Mouse (Mus musculus) CH12.LX (cell line): ENCODE results near the gene Dnm1. TPM values are rescaled to one million over a fixed set of nuclear protein-coding genes. Genes with fewer than 3 reads are reported as not detected.

Experiments used
- DNase-seq: peaks from one replicate; pipeline ENCODE4 v3.0.0-alpha.2; 2013; ENCODE audit errors: extremely low read depth
- H3K27ac ChIP-seq: 2 replicates; pipeline ENCODE4 v1.5.1; 2012; ENCODE audit warnings: low read depth, mild to moderate bottlenecking, control low read depth, moderate library complexity; ENCODE audit not compliant: insufficient read depth
- H3K27me3 ChIP-seq: replicated peaks from 2 replicates; pipeline ENCODE3; 2012; ENCODE audit warnings: inconsistent platforms
- H3K36me3 ChIP-seq, 2 experiments: replicated peaks in 1 of 2; 2 replicates each; pipeline versions ENCODE3 to v1.6.1; 2012; ENCODE audit warnings: inconsistent platforms in 1 of 2, low read length in 1 of 2, mild to moderate bottlenecking in 1 of 2, mixed read lengths in 1 of 2, moderate library complexity in 1 of 2; ENCODE audit not compliant: control insufficient read depth in 1 of 2, insufficient read depth in 1 of 2
- H3K4me1 ChIP-seq, 2 experiments: 2 replicates each; pipeline ENCODE4 v1.6.1; 2012; ENCODE audit warnings: inconsistent platforms in 1 of 2, moderate library complexity in 1 of 2; ENCODE audit not compliant: insufficient read depth in 2 of 2, control insufficient read depth in 1 of 2
- H3K4me2 ChIP-seq: 2 replicates; pipeline ENCODE4 v1.6.1; 2012; ENCODE audit warnings: low read depth, mild to moderate bottlenecking, control low read depth; ENCODE audit not compliant: poor library complexity, insufficient read depth, severe bottlenecking
- H3K4me3 ChIP-seq, 3 experiments: fragments of 150-350 bp in 1 of 3; sonication (generic) in 1 of 3; replicated peaks in 1 of 3; 2 replicates each; pipeline versions ENCODE3 to v1.5.1; 2011 to 2012; ENCODE audit warnings: low read depth in 2 of 3, low read length in 2 of 3, mild to moderate bottlenecking in 2 of 3, moderate library complexity in 2 of 3, control low read depth in 1 of 3, improper control_type of control experiment in 1 of 3, inconsistent platforms in 1 of 3, mixed read lengths in 1 of 3; ENCODE audit not compliant: poor library complexity in 1 of 3
- H3K79me2 ChIP-seq: replicated peaks from 2 replicates; pipeline ENCODE4 v1.6.1; 2012; ENCODE audit warnings: mild to moderate bottlenecking, moderate library complexity; ENCODE audit not compliant: control insufficient read depth, poor library complexity, insufficient read depth, severe bottlenecking; ENCODE audit errors: extremely low read depth
- H3K9ac ChIP-seq: 2 replicates; pipeline ENCODE4 v1.6.1; 2012; ENCODE audit warnings: low read depth, mild to moderate bottlenecking, control low read depth, moderate library complexity; ENCODE audit not compliant: insufficient read depth
- H3K9me3 ChIP-seq: replicated peaks from 2 replicates; pipeline ENCODE3; 2012; ENCODE audit warnings: low read length, inconsistent platforms, mixed read lengths
- CHD2 ChIP-seq: IDR thresholded peaks from 2 replicates; pipeline ENCODE4 v1.6.1; 2011; ENCODE audit warnings: low read length, improper control_type of control experiment
- CTCF ChIP-seq, 2 experiments: IDR thresholded peaks in 1 of 2; conservative IDR thresholded peaks in 1 of 2; 2 replicates each; pipeline ENCODE4 v1.5.1; 2011 to 2012; ENCODE audit warnings: low read depth in 2 of 2, low read length in 2 of 2, improper control_type of control experiment in 1 of 2, inconsistent platforms in 1 of 2, mild to moderate bottlenecking in 1 of 2, moderate library complexity in 1 of 2
- ETS1 ChIP-seq: conservative IDR thresholded peaks from 2 replicates; pipeline ENCODE4 v1.6.1; 2012; ENCODE audit warnings: low read depth, mild to moderate bottlenecking, inconsistent platforms, low read length, improper control_type of control experiment, moderate library complexity
- JUND ChIP-seq: conservative IDR thresholded peaks from 2 replicates; pipeline ENCODE4 v1.6.1; 2011; ENCODE audit warnings: low read depth, low read length, improper control_type of control experiment
- KAT2A ChIP-seq: IDR thresholded peaks from 2 replicates; pipeline ENCODE4 v1.6.1; 2012; ENCODE audit warnings: low read length, improper control_type of control experiment, inconsistent platforms; ENCODE audit not compliant: insufficient replicate concordance
- MAZ ChIP-seq: IDR thresholded peaks from 2 replicates; pipeline ENCODE4 v1.6.1; 2012; ENCODE audit warnings: low read depth, mild to moderate bottlenecking, inconsistent platforms, low read length, improper control_type of control experiment, moderate library complexity
- MXI1 ChIP-seq: IDR thresholded peaks from 2 replicates; pipeline ENCODE4 v1.6.1; 2011; ENCODE audit warnings: mild to moderate bottlenecking, low read depth, low read length, improper control_type of control experiment
- MYC ChIP-seq: IDR thresholded peaks from 2 replicates; pipeline ENCODE4 v1.6.1; 2011; ENCODE audit warnings: low read depth, mild to moderate bottlenecking, improper control_type of control experiment, low read length
- NRF1 ChIP-seq: IDR thresholded peaks from 2 replicates; pipeline ENCODE4 v1.6.1; 2014; ENCODE audit warnings: low read depth, mild to moderate bottlenecking, inconsistent platforms, low read length, improper control_type of control experiment, moderate library complexity
- PAX5 ChIP-seq: IDR thresholded peaks from 2 replicates; pipeline ENCODE4 v1.6.1; 2012; ENCODE audit warnings: low read length, inconsistent platforms, mixed read lengths
- POLR2AphosphoS2 ChIP-seq: IDR thresholded peaks from 2 replicates; pipeline ENCODE4 v1.6.1; 2011; ENCODE audit warnings: low read depth, low read length, improper control_type of control experiment
- RAD21 ChIP-seq: IDR thresholded peaks from 2 replicates; pipeline ENCODE4 v1.6.1; 2011; ENCODE audit warnings: low read depth, mild to moderate bottlenecking, low read length, improper control_type of control experiment, moderate library complexity
- RCOR1 ChIP-seq: conservative IDR thresholded peaks from 2 replicates; pipeline ENCODE4 v1.6.1; 2012; ENCODE audit warnings: low read depth, mild to moderate bottlenecking, inconsistent platforms, low read length, improper control_type of control experiment
- SIN3A ChIP-seq: IDR thresholded peaks from 2 replicates; pipeline ENCODE4 v1.6.1; 2012; ENCODE audit warnings: low read length, improper control_type of control experiment, inconsistent platforms
- TBP ChIP-seq: conservative IDR thresholded peaks from 2 replicates; pipeline ENCODE4 v1.6.1; 2011; ENCODE audit warnings: low read depth, low read length, improper control_type of control experiment
- UBTF ChIP-seq: IDR thresholded peaks from 2 replicates; pipeline ENCODE4 v1.6.1; 2012; ENCODE audit warnings: low read depth, mild to moderate bottlenecking, inconsistent platforms, low read length, improper control_type of control experiment, moderate library complexity
- USF2 ChIP-seq: conservative IDR thresholded peaks from 2 replicates; pipeline ENCODE4 v1.6.1; 2011; ENCODE audit warnings: low read depth, low read length, improper control_type of control experiment
- dilution Hi-C: fragments of 300-500 bp; cut with MboI; formaldehyde crosslinking; loops from 2 replicates; pipeline ENCODE4 v1.14.3; 2020; ENCODE audit warnings: low sequenced_read_pairs; ENCODE audit not compliant: extremely low pct_unique_long_range_greater_than_20kb, extremely low pct_ligation_motif_present
- in situ Hi-C: fragments of 300-500 bp; cut with MboI; formaldehyde crosslinking; loops from 3 replicates; pipeline ENCODE4 v1.14.3; 2019; ENCODE audit warnings: low sequenced_read_pairs, low pct_ligation_motif_present, low pct_unique_long_range_greater_than_20kb, mixed read lengths
- polyA plus RNA-seq: library from polyadenylated mRNA; unstranded; fragments of >175 nt; gene quantifications from 2 replicates; pipeline ENCODE4 v1.2.1, GENCODE M21; 2012; ENCODE audit warnings: low read depth; ENCODE audit not compliant: insufficient read length
- total RNA-seq, 2 experiments: library from RNA; depleted of rRNA; stranded (reverse); fragments of 300-350 nt in 1 of 2; fragments of >200 nt in 1 of 2; gene quantifications; 2 replicates each; pipeline ENCODE4 v1.2.3; 2012 to 2014

Gene Dnm1
- total and polyA plus RNA-seq, 3 experiments: 0.25 TPM; not detected in 2

DNA sequence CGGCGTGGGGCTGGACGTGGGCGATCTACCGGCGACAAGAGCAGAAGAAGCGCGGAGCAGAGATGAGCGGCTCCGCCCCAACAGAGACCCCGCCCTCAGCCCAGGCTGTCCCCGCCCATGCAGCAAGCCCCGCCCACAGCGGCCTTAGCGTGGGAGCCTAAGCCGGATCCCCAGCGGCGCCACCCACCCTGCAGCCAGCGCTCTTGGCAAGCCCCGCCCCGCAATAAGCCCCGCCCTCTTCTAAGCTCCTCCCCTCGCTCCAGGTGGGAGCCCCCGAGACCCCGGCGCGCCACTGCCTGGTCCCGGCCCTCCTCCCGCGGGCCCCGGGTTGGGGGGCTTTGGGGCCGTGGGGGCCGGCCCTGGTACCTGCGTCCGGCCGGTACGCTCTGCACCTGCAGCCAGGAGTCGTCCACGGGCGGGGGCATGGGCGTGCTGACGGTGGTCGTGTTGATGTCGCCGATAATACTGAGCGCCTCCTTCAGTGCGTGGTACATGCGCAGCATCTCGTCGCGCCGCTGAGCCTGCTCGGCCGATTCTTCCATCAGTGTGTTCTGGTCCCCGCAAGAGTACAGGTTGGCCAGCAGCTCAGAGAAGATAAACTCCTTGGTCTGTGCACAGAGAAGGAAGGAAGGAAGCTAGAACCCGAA is 40.7 kb downstream of the Dnm1 start:
- Histone ChIP-seq H3K9ac (0 out of 2 replicates have a peak overlapping the region, but pooled peaks have one; percentile 22), H3K4me1 (peaks cover 22 to 31% of the 10 kb centered on the region in 2 experiments), H3K4me3 (no peak overlapping the region), H3K27me3 (peaks cover 28% of the 10 kb centered on the region), H3K79me2 (no peaks in the 10 kb centered on the region), H3K27ac (no peak overlapping the region), H3K36me3 (peaks cover 8 to 22% of the 10 kb centered on the region in 2 experiments), H3K4me2 (peak overlapping the region; percentile 30; the same call in 1 of the 2 replicates), H3K9me3 (no peaks in the 10 kb centered on the region)
- DNase-seq: no peak
- dilution Hi-C loops (no loop called here), in situ Hi-C loops (no loop called here)
- TF ChIP-seq UBTF (no peak), NRF1 (no peak), RAD21 (no peak), ETS1 (no peak), JUND (no peak), SIN3A (no peak), KAT2A (no peak), RCOR1 (no peak), TBP (no peak), MAZ (no peak), PAX5 (no peak), MXI1 (no peak), MYC (no peak), USF2 (no peak), CTCF (conservative IDR thresholded peaks at IDR 0.05 in 1 of 2, IDR thresholded peaks at IDR 0.05 in 1 of 2; ENCODE audit: low read depth in 2 of 2, low read length in 2 of 2) (no peak), POLR2AphosphoS2 (no peak)

DNA sequence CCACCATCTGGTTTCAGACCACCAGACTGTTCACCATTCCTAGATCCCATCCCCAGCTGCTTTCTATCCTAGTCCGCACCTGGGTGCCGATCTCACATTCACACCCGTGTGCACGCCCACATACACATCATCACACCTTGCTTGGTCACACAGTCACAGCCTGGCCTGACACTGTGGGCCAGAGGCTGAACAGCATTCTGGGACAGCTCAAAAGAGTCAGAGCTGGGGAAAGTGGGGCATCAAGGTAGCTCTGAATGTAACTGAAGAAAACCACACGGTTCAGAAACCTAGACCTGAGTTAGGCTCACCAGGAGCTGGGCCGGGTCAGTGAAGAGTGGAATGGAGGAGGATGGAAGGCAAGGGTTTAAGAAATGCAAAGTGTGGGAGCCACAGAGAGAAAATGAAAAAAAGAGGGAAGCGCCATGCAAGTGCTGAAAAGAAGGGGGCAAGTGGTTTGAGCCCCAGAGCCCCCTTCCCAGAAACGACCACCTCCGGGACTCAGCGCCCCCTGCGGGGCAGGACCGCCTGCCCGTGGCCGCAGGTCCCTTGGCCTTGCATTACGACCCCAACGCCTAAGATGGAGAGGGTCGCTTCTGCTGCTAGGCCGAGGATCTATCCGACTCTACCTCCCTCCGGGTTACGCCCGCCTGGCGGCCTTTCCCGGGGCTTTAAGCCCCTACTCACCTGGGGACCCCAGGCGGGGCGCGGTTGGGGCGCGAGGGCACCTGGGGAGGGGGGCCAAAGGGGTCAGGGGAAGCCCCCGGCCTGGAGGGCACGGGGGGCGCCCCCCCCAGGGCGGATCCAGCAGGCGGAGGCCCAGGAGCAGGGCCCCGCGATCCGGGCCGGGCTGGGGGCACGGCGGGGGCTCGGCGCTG is 41.5 kb downstream of the Dnm1 start:
- peaks cover 21% of the 10 kb centered on the region for H3K27me3 ChIP-seq
- H3K9ac ChIP-seq: 0 out of 2 replicates have a peak overlapping the region, but pooled peaks have one; percentile 22
- H3K79me2 ChIP-seq: no peaks in the 10 kb centered on the region
- dilution Hi-C loops: no loop called here
- TF ChIP-seq USF2 (no peak), CHD2 (no peak)
- DNase-seq: no peak
- H3K4me3 ChIP-seq: no peak overlapping the region
- H3K4me2 ChIP-seq: peak overlapping the region; percentile 30; the same call in 1 of the 2 replicates
- no peak overlapping the region for H3K27ac ChIP-seq
- H3K36me3 ChIP-seq: peaks cover 15 to 30% of the 10 kb centered on the region in 2 experiments
- in situ Hi-C loops: no loop called here
- no peaks in the 10 kb centered on the region for H3K9me3 ChIP-seq
- H3K4me1 ChIP-seq: peaks cover 22 to 28% of the 10 kb centered on the region in 2 experiments
